Mouse (Mus musculus): ENCODE data around the gene Rnf39.

- TF ChIP-seq GATA1 (IDR thresholded peaks at IDR 0.05; ENCODE audit: low read length): no peak
- no peak for TF ChIP-seq TAL1 (IDR thresholded peaks at IDR 0.05; ENCODE audit: low read length)
Measured at GRCm38 (mm10) chr17:36973271-36973787, 30.6 kb downstream of the Rnf39 start.

Measured in erythroblast, embryonic 14.5 days (primary cell).